Comparison of ENCODE assay signal across 11 mouse cellular contexts in genomic region chr13:110913687-110914086, GRCm38 (mm10).
A peak's percentile ranks its signal among the peaks of the same experiment; 100 is the strongest.
DNase-seq lines count a peak whose midpoint lies in the region; ATAC-seq and TF ChIP-seq lines count a peak whose summit lies in the region.
"Had no signal": no experiment of that assay in that cellular context is flagged by ENCODE, and none has a peak within 500 bp of the region (broad histone marks: within the 10 kb centered on the region; RNA-seq: fewer than 3 reads in every experiment).

No protein-coding gene starts in this region.

- H3K27ac ChIP-seq in gastrocnemius, adult 2 months: peak overlapping the region; percentile 16; the same call in 1 of the 2 replicates
- H3K27ac ChIP-seq: limb, embryonic 12.5 days had no signal

- no peak for TF ChIP-seq CTCF in gastrocnemius, adult 2 months (IDR thresholded peaks at IDR 0.05)

- ATAC-seq in inflammation-experienced regulatory T-cells, adult 6 months: no peak

- no peak overlapping the region for H3K4me3 ChIP-seq in gastrocnemius, adult 2 months
- H3K4me3 ChIP-seq: limb, embryonic 12.5 days had no signal

- no peak for DNase-seq in gastrocnemius, adult 2 months
- no peak for DNase-seq in gastrocnemius, adult 18-20 months (ENCODE audit: low spot score)
- peak; percentile 78 for DNase-seq in cerebellum, adult 9-10 months
- DNase-seq in layer of hippocampus, adult 8-10 months (ENCODE audit: low spot score in 2 of 2): peak; percentile 77 to 82
- DNase-seq in right cerebral cortex, postnatal 25 days: peak; percentile 63
- DNase-seq in urinary bladder, postnatal 10 days (ENCODE audit: low spot score): no peak
- DNase-seq in B cell, adult 2 months: no peak
- DNase-seq: lung, postnatal 36 days; thymus, postnatal 25 days had no signal

- intact Hi-C loops in gastrocnemius, adult 2 months (cut with DNase I): no loop called here

Comparison
In these comparisons a context has a peak if more than half of its experiments do, and no peak if none do; other contexts are left out.
1. DNase-seq: peak in cerebellum, adult 9-10 months (single experiment), layer of hippocampus, adult 8-10 months (2 of 2) and right cerebral cortex, postnatal 25 days (single experiment); none in gastrocnemius, adult 2 months (single experiment), gastrocnemius, adult 18-20 months (single experiment), urinary bladder, postnatal 10 days (single experiment) and B cell, adult 2 months (0 of 2).